Mouse (Mus musculus) heart, postnatal 0 days (tissue): ENCODE measurements at regions not wholly inside any gene's neighbourhood (a gene's known extent, or its start where the extent isn't known, plus 50 kb on each side); places are given as distances from the start of the nearest gene placed in this dataset.

Experiments
- ATAC-seq: fragments of 200-750 bp; cut with Nextera tagmentation; 2 replicates; pipeline ENCODE4 v1.8.0; 2017; ENCODE audit warnings: low read depth, moderate number of reproducible peaks, moderate library complexity; ENCODE audit not compliant: insufficient read depth
- DNase-seq: peaks from one replicate; pipeline ENCODE4 v3.0.0-alpha.2; 2016; ENCODE audit warnings: low spot score
- H3K27ac ChIP-seq: fragments of 300-500 bp; sonication (generic); 2 replicates; pipeline ENCODE4 v1.5.1; 2014; ENCODE audit warnings: low read depth, mild to moderate bottlenecking
- H3K27me3 ChIP-seq: fragments of 300-500 bp; sonication (generic); 2 replicates; pipeline ENCODE4 v1.6.1; 2014; ENCODE audit warnings: low read length, mixed read lengths; ENCODE audit not compliant: control insufficient read depth, insufficient read depth
- H3K36me3 ChIP-seq: fragments of 300-500 bp; sonication (generic); replicated peaks from 2 replicates; pipeline ENCODE4 v1.6.1; 2014; ENCODE audit warnings: low read length, mixed read lengths; ENCODE audit not compliant: control insufficient read depth, insufficient read depth
- H3K4me1 ChIP-seq: fragments of 300-500 bp; sonication (generic); 2 replicates; pipeline ENCODE4 v1.6.1; 2014; ENCODE audit warnings: antibody characterized with exemption; ENCODE audit not compliant: control insufficient read depth, insufficient read depth
- H3K4me2 ChIP-seq: fragments of 300-500 bp; sonication (generic); 2 replicates; pipeline ENCODE4 v1.6.1; 2014; ENCODE audit warnings: low read depth, mild to moderate bottlenecking, low read length, moderate library complexity
- H3K4me3 ChIP-seq: fragments of 300-500 bp; sonication (generic); 2 replicates; pipeline ENCODE4 v1.5.1; 2014; ENCODE audit warnings: low read depth, low read length
- H3K9ac ChIP-seq: fragments of 300-500 bp; sonication (generic); replicated peaks from 2 replicates; pipeline ENCODE4 v1.6.1; 2014; ENCODE audit warnings: low read depth, low read length, mixed read lengths
- H3K9me3 ChIP-seq: fragments of 300-500 bp; sonication (generic); replicated peaks from 2 replicates; pipeline ENCODE4 v1.6.1; 2016; ENCODE audit warnings: low read length; ENCODE audit not compliant: control insufficient read depth
- CTCF ChIP-seq: IDR thresholded peaks from 2 replicates; pipeline ENCODE4 v1.5.1; 2016; ENCODE audit warnings: antibody characterized with exemption, control low read depth, low read depth
- EP300 ChIP-seq: IDR thresholded peaks from 2 replicates; pipeline ENCODE4 v1.6.1; 2016; ENCODE audit warnings: antibody characterized with exemption, low read depth
- WGBS: fragments of 180-500 bp; shearing (Covaris S2); extraction: QIAGEN DNeasy Blood & Tissue Kit; methylation state at CpG from one replicate; pipeline ENCODE4 v1.1.7; 2014; 5-methylcytosine and 5-hydroxymethylcytosine counted together

- Histone ChIP-seq H3K4me3 (no peak overlapping the region), H3K4me2 (no peak overlapping the region), H3K9ac (no peak overlapping the region), H3K36me3 (no peaks in the 10 kb centered on the region), H3K9me3 (no peaks in the 10 kb centered on the region), H3K4me1 (no peaks in the 10 kb centered on the region), H3K27ac (no peak overlapping the region), H3K27me3 (no peaks in the 10 kb centered on the region)
- ATAC-seq, result no peak
- DNase-seq, result no peak
- 45% methylated on average over 3 of the region's 3 CpGs for WGBS
- TF ChIP-seq EP300 (no peak), CTCF (peak; percentile 43)
These were observed 96.9 kb upstream of the Col1a2 start for GRCm38 (mm10) chr6:4407748-4408147.

DNA sequence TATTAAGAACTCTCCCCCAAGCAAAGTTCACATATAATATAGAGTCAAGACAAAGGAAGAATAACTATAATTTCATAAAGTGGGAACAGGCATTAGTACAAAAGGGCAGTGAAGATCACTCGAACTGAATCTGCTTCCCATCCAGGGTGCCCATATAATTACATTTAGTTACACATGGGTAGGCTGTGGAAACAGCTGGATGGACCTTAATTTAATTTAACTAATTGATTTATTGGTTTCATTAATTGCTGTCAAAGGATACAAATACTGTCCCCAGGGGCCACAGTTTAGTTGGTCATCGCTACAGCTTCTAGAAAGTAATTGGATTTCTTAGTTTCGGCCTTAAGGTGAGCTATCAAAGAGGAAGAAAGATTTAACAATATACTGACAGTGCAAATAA is 91.4 kb upstream of the Col1a2 start:
- Histone ChIP-seq H3K4me3 (no peak overlapping the region), H3K4me1 (no peaks in the 10 kb centered on the region), H3K9ac (no peak overlapping the region), H3K4me2 (no peak overlapping the region), H3K36me3 (no peaks in the 10 kb centered on the region), H3K27ac (no peak overlapping the region), H3K9me3 (no peaks in the 10 kb centered on the region), H3K27me3 (no peaks in the 10 kb centered on the region)
- DNase-seq, result no peak
- ATAC-seq, result no peak
- TF ChIP-seq EP300, result no peak
- no peak for TF ChIP-seq CTCF
- WGBS, result 73% methylated on average over 3 of the region's 3 CpGs

DNA sequence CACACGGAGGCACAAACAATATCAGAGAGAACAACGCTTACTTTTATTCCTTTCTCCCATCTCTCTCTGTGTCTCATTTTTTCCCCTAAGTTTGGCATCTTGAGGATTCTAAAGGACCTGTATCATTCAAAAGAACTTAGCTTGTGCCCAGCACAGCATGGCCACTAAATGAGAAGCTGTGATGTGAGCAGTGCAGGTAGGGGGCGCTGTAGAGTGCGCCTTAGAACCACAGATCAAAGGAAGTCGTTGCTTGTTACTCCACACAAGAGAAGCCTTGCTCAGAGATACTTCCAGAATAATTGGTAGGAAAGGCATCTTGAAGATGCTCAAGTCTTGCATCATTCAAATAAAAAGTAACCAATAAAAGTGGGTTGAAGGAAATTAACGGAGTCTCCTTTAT is 90.4 kb upstream of the Col1a2 start:
- no peak for TF ChIP-seq EP300
- TF ChIP-seq CTCF, result peak; percentile 62
- Histone ChIP-seq H3K9ac (no peak overlapping the region), H3K4me3 (no peak overlapping the region), H3K4me1 (no peaks in the 10 kb centered on the region), H3K27me3 (no peaks in the 10 kb centered on the region), H3K27ac (no peak overlapping the region), H3K9me3 (no peaks in the 10 kb centered on the region), H3K4me2 (no peak overlapping the region), H3K36me3 (no peaks in the 10 kb centered on the region)
- DNase-seq (no peak), ATAC-seq (no peak)
- 41% methylated on average over 6 of the region's 6 CpGs for WGBS

- WGBS, result 77% methylated on average over 7 of the region's 7 CpGs
These were observed 89.4 kb upstream of the Col1a2 start for GRCm38 (mm10) chr6:4415206-4415605.

GRCm38 (mm10) chr6:4417247-4417709 is 87.3 kb upstream of the Col1a2 start:
- no peaks in the 10 kb centered on the region for H3K4me1 ChIP-seq
- H3K9me3 ChIP-seq, result no peaks in the 10 kb centered on the region
- peak; percentile 54 for TF ChIP-seq CTCF
- no peak for TF ChIP-seq EP300
- DNase-seq (peak; percentile 68), ATAC-seq (peak; percentile 66)
- H3K27me3 ChIP-seq, result no peaks in the 10 kb centered on the region
- 26% methylated on average over 6 of the region's 6 CpGs for WGBS
- no peaks in the 10 kb centered on the region for H3K36me3 ChIP-seq
- H3K27ac ChIP-seq, result peak overlapping the region; percentile 38; the same call in 1 of the 2 replicates
- no peak overlapping the region for H3K4me3 ChIP-seq
- H3K9ac ChIP-seq, result no peak overlapping the region
- peak overlapping the region; percentile 39 for H3K4me2 ChIP-seq

More at GRCm38 (mm10) chr6:4415206-4415605, 89.4 kb upstream of the Col1a2 start:
- Histone ChIP-seq H3K9ac (no peak overlapping the region), H3K27ac (no peak overlapping the region), H3K36me3 (no peaks in the 10 kb centered on the region), H3K4me3 (no peak overlapping the region), H3K9me3 (no peaks in the 10 kb centered on the region), H3K27me3 (no peaks in the 10 kb centered on the region), H3K4me2 (no peak overlapping the region), H3K4me1 (no peaks in the 10 kb centered on the region)
- DNase-seq (no peak), ATAC-seq (no peak)
- TF ChIP-seq EP300 (no peak), CTCF (no peak)

GRCm38 (mm10) chr6:4418376-4418775 is 86.2 kb upstream of the Col1a2 start:
- DNase-seq, result no peak
- H3K9ac ChIP-seq, result no peak overlapping the region
- TF ChIP-seq EP300 (no peak), CTCF (no peak)
- no peaks in the 10 kb centered on the region for H3K9me3 ChIP-seq
- ATAC-seq, result no peak
- no peak overlapping the region for H3K4me2 ChIP-seq
- peak overlapping the region; percentile 30; the same call in 1 of the 2 replicates for H3K27ac ChIP-seq
- H3K4me1 ChIP-seq, result no peaks in the 10 kb centered on the region
- 55% methylated on average over 10 of the region's 10 CpGs for WGBS
- no peak overlapping the region for H3K4me3 ChIP-seq
- no peaks in the 10 kb centered on the region for H3K36me3 ChIP-seq
- no peaks in the 10 kb centered on the region for H3K27me3 ChIP-seq
